Mouse (Mus musculus): Measurements from ENCODE around the gene Edaradd. TPM values are rescaled to one million over a fixed set of nuclear protein-coding genes. Genes with fewer than 3 reads are reported as not detected.
A peak's percentile ranks its signal among the peaks of the same experiment; 100 is the strongest.
"Not testable (repeated sequence)": the region's sequence is repeated elsewhere in the genome, so short reads cannot be mapped to it uniquely, and the experiment has no call there.

Edaradd gene
- total RNA-seq, 2 experiments from 2014 or later = 0.18 to 0.25 TPM

GRCm38 (mm10) chr13:12464844-12465243 is 55.4 kb downstream of the Edaradd start, which contains the start of gene Lgals8:
Lgals8 (minus strand) TSS chr13:12464944.
- intact Hi-C loops (cut with DNase I) = no loop called here
- DNase-seq (ENCODE audit: low spot score in 2 of 2) = no peak

- intact Hi-C loops (cut with DNase I); DNase-seq (ENCODE audit: low spot score in 2 of 2): not testable (repeated sequence)
Observed at GRCm38 (mm10) chr13:12464159-12464558, 56.1 kb downstream of the Edaradd start.

- intact Hi-C loops (cut with DNase I) = no loop called here
- DNase-seq (ENCODE audit: low spot score in 2 of 2) = no peak
Observed at GRCm38 (mm10) chr13:12462623-12463022, 57.6 kb downstream of the Edaradd start.

- intact Hi-C loops (cut with DNase I) = no loop called here
- no peak for DNase-seq (ENCODE audit: low spot score in 2 of 2)
Observed at GRCm38 (mm10) chr13:12461730-12462119, 58.5 kb downstream of the Edaradd start.

- DNase-seq (ENCODE audit: low spot score in 2 of 2) = peak; percentile 83 to 87
- intact Hi-C loops (cut with DNase I) = no loop called here
Observed at GRCm38 (mm10) chr13:12460881-12461729, 59.1 kb downstream of the Edaradd start.

- intact Hi-C loops (cut with DNase I) = no loop called here
- DNase-seq (ENCODE audit: low spot score in 2 of 2) = peak; percentile 58
Observed at GRCm38 (mm10) chr13:12460443-12460842, 59.8 kb downstream of the Edaradd start.

GRCm38 (mm10) chr13:12456711-12457110 is 63.5 kb downstream of the Edaradd start:
- DNase-seq (ENCODE audit: low spot score in 2 of 2) = no peak
- intact Hi-C loops (cut with DNase I) = no loop called here

- intact Hi-C loops (cut with DNase I) = no loop called here
- DNase-seq (ENCODE audit: low spot score in 2 of 2) = no peak
Observed at GRCm38 (mm10) chr13:12454686-12455390, 65.4 kb downstream of the Edaradd start.

GRCm38 (mm10) chr13:12453150-12453549 is 67.1 kb downstream of the Edaradd start:
- DNase-seq (ENCODE audit: low spot score in 2 of 2) = no peak
- intact Hi-C loops (cut with DNase I) = no loop called here

GRCm38 (mm10) chr13:12442008-12442587 is 78.1 kb downstream of the Edaradd start:
- intact Hi-C loops (cut with DNase I) = no loop called here
- DNase-seq (ENCODE audit: low spot score in 2 of 2) = peak; percentile 54 to 83

GRCm38 (mm10) chr13:12440813-12441212 is 79.4 kb downstream of the Edaradd start:
- no peak for DNase-seq (ENCODE audit: low spot score in 2 of 2)
- intact Hi-C loops (cut with DNase I) = no loop called here

- DNase-seq (ENCODE audit: low spot score in 2 of 2) = no peak
- intact Hi-C loops (cut with DNase I) = loop anchor here (5.0 kb wide), 1 partner anchor 37 kb away; no protein-coding TSS in a partner anchor
Observed at GRCm38 (mm10) chr13:12439586-12439985, 80.7 kb downstream of the Edaradd start.

- DNase-seq (ENCODE audit: low spot score in 2 of 2) = no peak
- intact Hi-C loops (cut with DNase I) = no loop called here
Observed at GRCm38 (mm10) chr13:12433843-12434242, 86.4 kb downstream of the Edaradd start.

GRCm38 (mm10) chr13:12428556-12428955 is 91.7 kb downstream of the Edaradd start:
- no peak for DNase-seq (ENCODE audit: low spot score in 2 of 2)
- intact Hi-C loops (cut with DNase I) = no loop called here

Other genes with a start within 250 kb of the Edaradd start
- gene Actn2, start 179.7 kb downstream of the Edaradd start, total RNA-seq (2021) = 10 to 100 TPM; 19.0 to 21.3 TPM
- gene Heatr1, start 125.4 kb downstream of the Edaradd start, total RNA-seq (2021) = 10 to 100 TPM; 20.4 to 26.4 TPM
- gene Lgals8, start 55.5 kb downstream of the Edaradd start, total RNA-seq (2021) = 10 to 100 TPM; 23.1 to 23.8 TPM
- gene Ero1lb, start 45.4 kb upstream of the Edaradd start, total RNA-seq (2021) = 10 to 100 TPM; 11.6 to 11.8 TPM

Measured in left cerebral cortex, postnatal 14 days (tissue).